In the genomic region with DNA sequence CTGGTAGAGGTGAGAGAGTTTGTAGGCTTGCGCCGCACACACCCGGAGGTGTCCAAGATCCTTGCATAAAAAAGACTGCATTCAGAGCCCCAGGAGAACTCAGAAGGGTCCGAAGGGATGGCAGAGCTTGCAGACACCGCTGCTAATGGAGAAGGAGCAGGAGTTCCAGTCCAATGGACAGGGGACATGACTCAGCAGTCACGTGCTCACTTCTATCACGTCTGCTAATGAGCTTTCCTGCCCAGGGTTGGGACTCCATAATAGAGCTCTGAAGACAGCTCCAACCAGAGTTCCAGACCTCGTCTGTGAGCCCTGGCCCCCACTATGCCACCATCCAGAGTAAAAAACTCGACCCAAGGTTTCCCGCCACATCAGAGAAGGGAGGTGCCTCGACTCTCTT, we compare ENCODE assay signal across 29 mouse cellular contexts. TPM values are rescaled to one million over a fixed set of nuclear protein-coding genes. Genes with fewer than 3 reads are reported as not detected.
DNase-seq lines count a peak whose midpoint lies in the region; ATAC-seq and TF ChIP-seq lines count a peak whose summit lies in the region.
"Had no signal": no experiment of that assay in that cellular context is flagged by ENCODE, and none has a peak within 500 bp of the region (broad histone marks: within the 10 kb centered on the region; RNA-seq: fewer than 3 reads in every experiment).

No protein-coding gene starts in this region.

- no peaks in the 10 kb centered on the region for H3K4me1 ChIP-seq in liver, embryonic 11.5 days (replicated peaks; ENCODE audit: control insufficient read depth, insufficient read depth, low read length)
- H3K4me1 ChIP-seq in kidney, postnatal 0 days (replicated peaks; ENCODE audit: insufficient read depth, low read length): no peaks in the 10 kb centered on the region
- H3K4me1 ChIP-seq in liver, embryonic 16.5 days (ENCODE audit: control insufficient read depth, low read depth, low read length): no peaks in the 10 kb centered on the region; the same call in none of the 2 replicates
- H3K4me1 ChIP-seq in midbrain, embryonic 13.5 days (replicated peaks): peaks cover 7% of the 10 kb centered on the region
- H3K4me1 ChIP-seq in midbrain, embryonic 16.5 days (ENCODE audit: control insufficient read depth, insufficient read depth, low read length): peaks cover 3% of the 10 kb centered on the region; the same call in 1 of the 2 replicates
- H3K4me1 ChIP-seq: embryonic facial prominence, embryonic 15.5 days; heart, embryonic 12.5 days had no signal

- H3K36me3 ChIP-seq in liver, embryonic 11.5 days (ENCODE audit: control insufficient read depth, insufficient read depth, low read length): peaks cover 4% of the 10 kb centered on the region; the same call in 1 of the 2 replicates
- no peaks in the 10 kb centered on the region for H3K36me3 ChIP-seq in kidney, postnatal 0 days (ENCODE audit: insufficient read depth, low read length)
- no peaks in the 10 kb centered on the region for H3K36me3 ChIP-seq in liver, embryonic 16.5 days (ENCODE audit: control insufficient read depth, insufficient read depth)
- H3K36me3 ChIP-seq in midbrain, embryonic 13.5 days: peaks cover 14% of the 10 kb centered on the region; the same call in 1 of the 2 replicates
- H3K36me3 ChIP-seq in midbrain, embryonic 16.5 days (ENCODE audit: control insufficient read depth, insufficient read depth, low read length): no peaks in the 10 kb centered on the region; the same call in 1 of the 2 replicates

- H3K27me3 ChIP-seq in liver, embryonic 11.5 days (replicated peaks; ENCODE audit: control insufficient read depth, insufficient read depth, low read length): no peaks in the 10 kb centered on the region
- H3K27me3 ChIP-seq in kidney, postnatal 0 days (ENCODE audit: insufficient read depth, low read length): no peaks in the 10 kb centered on the region
- H3K27me3 ChIP-seq in liver, embryonic 16.5 days (ENCODE audit: control insufficient read depth, insufficient read depth, low read depth, low read length): no peaks in the 10 kb centered on the region
- no peaks in the 10 kb centered on the region for H3K27me3 ChIP-seq in midbrain, embryonic 13.5 days
- no peaks in the 10 kb centered on the region for H3K27me3 ChIP-seq in midbrain, embryonic 16.5 days (ENCODE audit: control insufficient read depth, insufficient read depth, low read depth, low read length)
- H3K27me3 ChIP-seq: embryonic facial prominence, embryonic 15.5 days; forebrain, embryonic 12.5 days; heart, embryonic 12.5 days; hindbrain, embryonic 13.5 days; limb, embryonic 15.5 days had no signal

- no peak for TF ChIP-seq CTCF in kidney, postnatal 0 days (IDR thresholded peaks at IDR 0.05; ENCODE audit: low read depth)

- H3K27ac ChIP-seq in liver, embryonic 11.5 days (ENCODE audit: low read depth, low read length): no peak overlapping the region
- no peak overlapping the region for H3K27ac ChIP-seq in kidney, postnatal 0 days
- H3K27ac ChIP-seq in liver, embryonic 16.5 days (ENCODE audit: low read length): no peak overlapping the region
- H3K27ac ChIP-seq in midbrain, embryonic 13.5 days: no peak overlapping the region
- H3K27ac ChIP-seq in midbrain, embryonic 16.5 days (ENCODE audit: low read length): no peak overlapping the region
- H3K27ac ChIP-seq: embryonic facial prominence, embryonic 15.5 days; forebrain, embryonic 12.5 days; gastrocnemius, adult 2 months; hindbrain, embryonic 13.5 days; limb, embryonic 15.5 days; macrophage had no signal

- no peak overlapping the region for H3K4me2 ChIP-seq in liver, embryonic 11.5 days
- H3K4me2 ChIP-seq in kidney, postnatal 0 days (ENCODE audit: low read length): no peak overlapping the region
- H3K4me2 ChIP-seq in liver, embryonic 16.5 days (ENCODE audit: low read depth, low read length): no peak overlapping the region
- H3K4me2 ChIP-seq in midbrain, embryonic 13.5 days (replicated peaks): no peak overlapping the region
- H3K4me2 ChIP-seq in midbrain, embryonic 16.5 days (ENCODE audit: low read length): no peak overlapping the region
- H3K4me2 ChIP-seq: embryonic facial prominence, embryonic 15.5 days; forebrain, embryonic 12.5 days; heart, embryonic 12.5 days; hindbrain, embryonic 13.5 days; limb, embryonic 15.5 days had no signal

- 64% methylated on average over 11 of the region's 11 CpGs for WGBS in liver, embryonic 11.5 days
- WGBS in kidney, postnatal 0 days: 49% methylated on average over 11 of the region's 11 CpGs
- 55% methylated on average over 10 of the region's 11 CpGs for WGBS in liver, embryonic 16.5 days (ENCODE audit: insufficient replicate concordance)
- 76% methylated on average over 11 of the region's 11 CpGs for WGBS in midbrain, embryonic 13.5 days
- WGBS in midbrain, embryonic 16.5 days: 77% methylated on average over 11 of the region's 11 CpGs

- DNase-seq in liver (peak; percentile 57), R1 (ENCODE audit: low read depth, low spot score) (peak; percentile 49)
- no peak for DNase-seq in liver, embryonic 11.5 days (ENCODE audit: low spot score)
- DNase-seq in kidney, postnatal 0 days (ENCODE audit: low spot score): peak; percentile 40
- DNase-seq: adrenal gland, postnatal 10 days; cerebellum, adult 11 months; cerebellum, postnatal 14 days; embryo, embryonic 11 days; gastrocnemius, adult 2 months; layer of hippocampus, postnatal 36 days; midbrain, embryonic 14.5 days; right cerebral cortex, postnatal 14 days; spleen, adult 18-20 months; thymus, postnatal 4 days had no signal

- H3K4me3 ChIP-seq in liver, embryonic 11.5 days (ENCODE audit: low read depth, low read length): no peak overlapping the region
- H3K4me3 ChIP-seq in kidney, postnatal 0 days (replicated peaks; ENCODE audit: low read depth, low read length): no peak overlapping the region
- H3K4me3 ChIP-seq in liver, embryonic 16.5 days (ENCODE audit: low read depth, low read length): no peak overlapping the region
- no peak overlapping the region for H3K4me3 ChIP-seq in midbrain, embryonic 13.5 days (replicated peaks)
- no peak overlapping the region for H3K4me3 ChIP-seq in midbrain, embryonic 16.5 days (ENCODE audit: low read depth, low read length)
- H3K4me3 ChIP-seq: embryonic facial prominence, embryonic 15.5 days; forebrain, embryonic 12.5 days; gastrocnemius, adult 2 months; heart, embryonic 12.5 days; hindbrain, embryonic 13.5 days; limb, embryonic 15.5 days; myocyte had no signal

- H3K9ac ChIP-seq in liver, embryonic 11.5 days (ENCODE audit: low read depth, low read length): no peak overlapping the region
- no peak overlapping the region for H3K9ac ChIP-seq in kidney, postnatal 0 days (ENCODE audit: low read depth, low read length)
- no peak overlapping the region for H3K9ac ChIP-seq in liver, embryonic 16.5 days (ENCODE audit: low read depth, low read length)
- no peak overlapping the region for H3K9ac ChIP-seq in midbrain, embryonic 13.5 days (replicated peaks)
- H3K9ac ChIP-seq in midbrain, embryonic 16.5 days (ENCODE audit: low read depth, low read length): no peak overlapping the region
- H3K9ac ChIP-seq: embryonic facial prominence, embryonic 15.5 days; forebrain, embryonic 12.5 days; heart, embryonic 12.5 days; hindbrain, embryonic 13.5 days; limb, embryonic 15.5 days had no signal

- peaks cover 8% of the 10 kb centered on the region; the same call in 1 of the 2 replicates for H3K9me3 ChIP-seq in liver, embryonic 11.5 days (ENCODE audit: control insufficient read depth, low read length)
- H3K9me3 ChIP-seq in kidney, postnatal 0 days (replicated peaks; ENCODE audit: low read length): no peaks in the 10 kb centered on the region
- no peaks in the 10 kb centered on the region for H3K9me3 ChIP-seq in liver, embryonic 16.5 days (replicated peaks; ENCODE audit: control insufficient read depth, low read length)
- H3K9me3 ChIP-seq in midbrain, embryonic 13.5 days: no peaks in the 10 kb centered on the region
- H3K9me3 ChIP-seq in midbrain, embryonic 16.5 days (replicated peaks; ENCODE audit: control insufficient read depth, low read length, poor library complexity, severe bottlenecking): no peaks in the 10 kb centered on the region
- H3K9me3 ChIP-seq: embryonic facial prominence, embryonic 15.5 days; forebrain, embryonic 12.5 days; hindbrain, embryonic 13.5 days; limb, embryonic 15.5 days had no signal

- ATAC-seq in liver, embryonic 11.5 days (replicated peaks; ENCODE audit: low FRiP score): no peak; the same call in 1 of the 2 replicates
- ATAC-seq in kidney, postnatal 0 days (replicated peaks; ENCODE audit: low FRiP score, low read depth): no peak
- ATAC-seq in liver, embryonic 16.5 days (ENCODE audit: low read depth): peak; percentile 53
- no peak for ATAC-seq in midbrain, embryonic 13.5 days
- ATAC-seq in CD4-positive, CD25-positive, alpha-beta regulatory T cell, adult 4 months: no peak
- no peak for ATAC-seq in midbrain, embryonic 16.5 days
- ATAC-seq: inflammation-experienced regulatory T-cells, adult 6 months had no signal

RNA-seq across cellular contexts. Expression of a gene that starts 5.1 kb away (rescaled TPM):
- 70.3 and 75.6 TPM in 2 replicates for polyA plus RNA-seq in liver, embryonic 11.5 days (2014; fragmentation: Nextera tagmentation; extraction: Ambion mirVana)
- 160 and 189 TPM in 2 replicates for polyA plus RNA-seq in kidney, postnatal 0 days (2015; fragmentation: Nextera tagmentation; extraction: Ambion mirVana)
- polyA plus RNA-seq in liver, embryonic 16.5 days (2015; fragmentation: Nextera tagmentation; extraction: Ambion mirVana): 19.4 and 22.7 TPM in 2 replicates
- polyA plus RNA-seq in midbrain, embryonic 13.5 days (2015; fragmentation: Nextera tagmentation; extraction: Ambion mirVana): 225 and 235 TPM in 2 replicates
- 10 to 100 TPM; 51.9 to 57.3 TPM for polyA plus RNA-seq in CD4-positive, CD25-positive, alpha-beta regulatory T cell, adult 4 months (2017; shearing (Covaris generic))
- 272 and 306 TPM in 2 replicates for polyA plus RNA-seq in midbrain, embryonic 16.5 days (2015; fragmentation: Nextera tagmentation; extraction: Ambion mirVana)

RNA-seq across cellular contexts. Expression of a gene that starts 35.3 kb away (rescaled TPM):
- not detected in 2 replicates for polyA plus RNA-seq in liver, embryonic 11.5 days (2014; fragmentation: Nextera tagmentation; extraction: Ambion mirVana)
- polyA plus RNA-seq in kidney, postnatal 0 days (2015; fragmentation: Nextera tagmentation; extraction: Ambion mirVana): not detected in 2 replicates
- polyA plus RNA-seq in liver, embryonic 16.5 days (2015; fragmentation: Nextera tagmentation; extraction: Ambion mirVana): not detected in 2 replicates
- polyA plus RNA-seq in midbrain, embryonic 13.5 days (2015; fragmentation: Nextera tagmentation; extraction: Ambion mirVana): not detected in 2 replicates
- not detected for polyA plus RNA-seq in CD4-positive, CD25-positive, alpha-beta regulatory T cell, adult 4 months (2017; shearing (Covaris generic))
- not detected in 2 replicates for polyA plus RNA-seq in midbrain, embryonic 16.5 days (2015; fragmentation: Nextera tagmentation; extraction: Ambion mirVana)
- polyA plus RNA-seq: brain, embryonic 14.5 days; embryonic facial prominence, embryonic 15.5 days; forebrain, embryonic 12.5 days; heart, embryonic 12.5 days; hindbrain, embryonic 13.5 days; inflammation-experienced regulatory T-cells, adult 6 months; limb, embryonic 15.5 days; lung, embryonic 16.5 days; macrophage; midbrain, embryonic 14.5 days; myocyte; neural tube, embryonic 14.5 days had no signal

RNA-seq across cellular contexts. Expression of a gene that starts 40.4 kb away (rescaled TPM):
- polyA plus RNA-seq in liver, embryonic 11.5 days (2014; fragmentation: Nextera tagmentation; extraction: Ambion mirVana): 0.12 TPM in 1 of 2 replicates, not detected in the other
- polyA plus RNA-seq in kidney, postnatal 0 days (2015; fragmentation: Nextera tagmentation; extraction: Ambion mirVana): not detected in 2 replicates
- 0.02 TPM in 1 of 2 replicates, not detected in the other for polyA plus RNA-seq in liver, embryonic 16.5 days (2015; fragmentation: Nextera tagmentation; extraction: Ambion mirVana)
- polyA plus RNA-seq in midbrain, embryonic 13.5 days (2015; fragmentation: Nextera tagmentation; extraction: Ambion mirVana): 1.3 and 1.7 TPM in 2 replicates
- not detected for polyA plus RNA-seq in CD4-positive, CD25-positive, alpha-beta regulatory T cell, adult 4 months (2017; shearing (Covaris generic))
- 3.1 and 3.7 TPM in 2 replicates for polyA plus RNA-seq in midbrain, embryonic 16.5 days (2015; fragmentation: Nextera tagmentation; extraction: Ambion mirVana)
- polyA plus RNA-seq: heart, embryonic 12.5 days; inflammation-experienced regulatory T-cells, adult 6 months; macrophage had no signal

RNA-seq across cellular contexts. Expression of a gene that starts 42.8 kb away (rescaled TPM):
- 37.5 and 46.1 TPM in 2 replicates for polyA plus RNA-seq in liver, embryonic 11.5 days (2014; fragmentation: Nextera tagmentation; extraction: Ambion mirVana)
- polyA plus RNA-seq in kidney, postnatal 0 days (2015; fragmentation: Nextera tagmentation; extraction: Ambion mirVana): 25.8 and 27.8 TPM in 2 replicates
- 15.4 and 16.1 TPM in 2 replicates for polyA plus RNA-seq in liver, embryonic 16.5 days (2015; fragmentation: Nextera tagmentation; extraction: Ambion mirVana)
- 41.5 and 49.8 TPM in 2 replicates for polyA plus RNA-seq in midbrain, embryonic 13.5 days (2015; fragmentation: Nextera tagmentation; extraction: Ambion mirVana)
- polyA plus RNA-seq in CD4-positive, CD25-positive, alpha-beta regulatory T cell, adult 4 months (2017; shearing (Covaris generic)): 100 to 1,000 TPM; 147 to 207 TPM
- polyA plus RNA-seq in midbrain, embryonic 16.5 days (2015; fragmentation: Nextera tagmentation; extraction: Ambion mirVana): 48.4 and 54.1 TPM in 2 replicates

RNA-seq across cellular contexts. Expression of a gene that starts 43.6 kb away (rescaled TPM):
- polyA plus RNA-seq in liver, embryonic 11.5 days (2014; fragmentation: Nextera tagmentation; extraction: Ambion mirVana): 81.2 and 96.5 TPM in 2 replicates
- polyA plus RNA-seq in kidney, postnatal 0 days (2015; fragmentation: Nextera tagmentation; extraction: Ambion mirVana): 45.6 and 49.2 TPM in 2 replicates
- polyA plus RNA-seq in liver, embryonic 16.5 days (2015; fragmentation: Nextera tagmentation; extraction: Ambion mirVana): 10.0 and 11.8 TPM in 2 replicates
- 34.9 and 48.3 TPM in 2 replicates for polyA plus RNA-seq in midbrain, embryonic 13.5 days (2015; fragmentation: Nextera tagmentation; extraction: Ambion mirVana)
- 10 to 100 TPM; 13.9 to 23.3 TPM for polyA plus RNA-seq in CD4-positive, CD25-positive, alpha-beta regulatory T cell, adult 4 months (2017; shearing (Covaris generic))
- polyA plus RNA-seq in midbrain, embryonic 16.5 days (2015; fragmentation: Nextera tagmentation; extraction: Ambion mirVana): 24.3 and 29.0 TPM in 2 replicates
